Comparison of ENCODE assay signal across 8 mouse cellular contexts in genomic region chr4:46038892-46039751, GRCm38 (mm10). TPM values are rescaled to one million over a fixed set of nuclear protein-coding genes. Genes with fewer than 3 reads are reported as not detected.
DNase-seq lines count a peak whose midpoint lies in the region; ATAC-seq and TF ChIP-seq lines count a peak whose summit lies in the region.

Gene Tmod1 (plus strand): TSS chr4:46038935.

- peak within 1 kb of the TSS; percentile 49; the same call in 1 of the 2 replicates for H3K9ac ChIP-seq in ES-E14 (ENCODE audit: insufficient read depth, low read depth, low read length, poor library complexity, severe bottlenecking)
- peak within 1 kb of the TSS; percentile 60 for H3K9ac ChIP-seq in forebrain, embryonic 14.5 days (ENCODE audit: low read length)
- H3K9ac ChIP-seq in liver, postnatal 0 days (replicated peaks): peak within 1 kb of the TSS; percentile 90
- peak within 1 kb of the TSS; percentile 76 for H3K9ac ChIP-seq in neural tube, embryonic 13.5 days

- 2% methylated on average over 59 of the region's 72 CpGs for WGBS in forebrain, embryonic 14.5 days
- under 1% methylated on average over 58 of the region's 72 CpGs for WGBS in liver, postnatal 0 days (ENCODE audit: insufficient replicate concordance)
- WGBS in neural tube, embryonic 13.5 days: under 1% methylated on average over 62 of the region's 72 CpGs

- H3K4me2 ChIP-seq in forebrain, embryonic 14.5 days (ENCODE audit: low read length): peak within 1 kb of the TSS; percentile 95
- peak within 1 kb of the TSS; percentile 92 for H3K4me2 ChIP-seq in liver, postnatal 0 days (ENCODE audit: low read depth, low read length)
- peak within 1 kb of the TSS; percentile 99 for H3K4me2 ChIP-seq in neural tube, embryonic 13.5 days

- no peak within 1 kb of the TSS for H3K27ac ChIP-seq in ES-E14 (ENCODE audit: insufficient read depth, low read depth, low read length, poor library complexity, severe bottlenecking)
- no peak within 1 kb of the TSS for H3K27ac ChIP-seq in forebrain, embryonic 14.5 days (ENCODE audit: low read depth, low read length)
- H3K27ac ChIP-seq in liver, postnatal 0 days (ENCODE audit: low read depth): peak within 1 kb of the TSS; percentile 77
- H3K27ac ChIP-seq in neural tube, embryonic 13.5 days (replicated peaks): no peak within 1 kb of the TSS

- peaks cover 26% of the 10 kb centered on the region for H3K27me3 ChIP-seq in forebrain, embryonic 14.5 days (replicated peaks; ENCODE audit: control insufficient read depth, insufficient read depth, low read length)
- peaks cover 24% of the 10 kb centered on the region for H3K27me3 ChIP-seq in liver, postnatal 0 days (ENCODE audit: insufficient read depth, low read length)
- peaks cover 61% of the 10 kb centered on the region for H3K27me3 ChIP-seq in neural tube, embryonic 13.5 days

- no peaks in the 10 kb centered on the region for H3K9me3 ChIP-seq in ES-E14 (ENCODE audit: control insufficient read depth, insufficient read depth, low read depth, low read length)
- H3K9me3 ChIP-seq in forebrain, embryonic 14.5 days (replicated peaks; ENCODE audit: control insufficient read depth, low read length): no peaks in the 10 kb centered on the region
- no peaks in the 10 kb centered on the region for H3K9me3 ChIP-seq in liver, postnatal 0 days (ENCODE audit: low read length)
- no peaks in the 10 kb centered on the region for H3K9me3 ChIP-seq in neural tube, embryonic 13.5 days

- TF ChIP-seq EP300 in liver, postnatal 0 days (IDR thresholded peaks at IDR 0.05; ENCODE audit: low read depth): no peak

- no peak; the same call in 1 of the 2 replicates for TF ChIP-seq CTCF in liver, postnatal 0 days (IDR thresholded peaks at IDR 0.05; ENCODE audit: low read depth)

- no peaks in the 10 kb centered on the region for H3K4me1 ChIP-seq in ES-E14 (ENCODE audit: control insufficient read depth in 2 of 2, insufficient read depth in 2 of 2, low read length in 2 of 2, poor library complexity in 1 of 2)
- peaks cover 9% of the 10 kb centered on the region for H3K4me1 ChIP-seq in forebrain, embryonic 14.5 days (ENCODE audit: control insufficient read depth, insufficient read depth, low read length)
- peaks cover 19% of the 10 kb centered on the region for H3K4me1 ChIP-seq in liver, postnatal 0 days (ENCODE audit: insufficient read depth)
- H3K4me1 ChIP-seq in neural tube, embryonic 13.5 days (replicated peaks): peaks cover 25% of the 10 kb centered on the region

- in situ Hi-C loops in ES-E14 (cut with MboI; ENCODE audit: low sequenced_read_pairs in 2 of 2, unreplicated experiment in 2 of 2): no loop called here

- intact Hi-C loops in heart, postnatal 14 days (cut with DNase I): loop anchor here (5.0 kb wide), 1 partner anchor 88 kb away; no protein-coding TSS in a partner anchor

- H3K4me3 ChIP-seq in ES-E14 (ENCODE audit: insufficient read depth in 1 of 2, low read depth in 1 of 2, low read length in 2 of 2, poor library complexity in 1 of 2, severe bottlenecking in 1 of 2): peak within 1 kb of the TSS; percentile 69 to 71
- peak within 1 kb of the TSS; percentile 45 for H3K4me3 ChIP-seq in forebrain, embryonic 14.5 days (ENCODE audit: low read depth, low read length)
- peak within 1 kb of the TSS; percentile 87 for H3K4me3 ChIP-seq in liver, postnatal 0 days (ENCODE audit: low read depth, low read length)
- peak within 1 kb of the TSS; percentile 59 for H3K4me3 ChIP-seq in neural tube, embryonic 13.5 days

- H3K36me3 ChIP-seq in ES-E14 (ENCODE audit: control insufficient read depth, insufficient read depth, low read length, poor library complexity, severe bottlenecking): no peaks in the 10 kb centered on the region
- no peaks in the 10 kb centered on the region for H3K36me3 ChIP-seq in forebrain, embryonic 14.5 days (ENCODE audit: control insufficient read depth, insufficient read depth, low read length)
- no peaks in the 10 kb centered on the region; the same call in none of the 2 replicates for H3K36me3 ChIP-seq in liver, postnatal 0 days (replicated peaks; ENCODE audit: insufficient read depth, low read length)
- no peaks in the 10 kb centered on the region for H3K36me3 ChIP-seq in neural tube, embryonic 13.5 days

- ATAC-seq in forebrain, embryonic 14.5 days: peak; percentile 75
- ATAC-seq in liver, postnatal 0 days: peak; percentile 60
- ATAC-seq in neural tube, embryonic 13.5 days (ENCODE audit: low read depth): peak; percentile 58

- no peak for DNase-seq in ES-E14 (ENCODE audit: low read depth, low spot score)
- DNase-seq in c-Kit-positive CD71-positive TER-119-positive erythroid progenitor cells, embryonic 14.5 days (ENCODE audit: low spot score): peak; percentile 66
- DNase-seq in forebrain, embryonic 14.5 days (ENCODE audit: low spot score): peak; percentile 52
- DNase-seq in heart, postnatal 14 days: peak; percentile 82 to 85
- DNase-seq in kidney, postnatal 4 days: peak; percentile 73 to 79
- DNase-seq in liver, postnatal 0 days: peak; percentile 88
- DNase-seq in thymus, postnatal 0 days (ENCODE audit: low spot score): peak; percentile 51

TF ChIP-seq in ES-E14, 5 proteins besides CTCF, POLR2A, EP300 and RAD21:
- TF ChIP-seq HCFC1 (IDR thresholded peaks at IDR 0.05; ENCODE audit: borderline replicate concordance, insufficient read depth, low read length) (no peak), MAFK (IDR thresholded peaks at IDR 0.05; ENCODE audit: insufficient read depth, low read depth, low read length) (no peak), ZNF384 (IDR thresholded peaks at IDR 0.05; ENCODE audit: low read depth, low read length) (no peak), CHD2 (IDR thresholded peaks at IDR 0.05; ENCODE audit: low read depth, low read length) (no peak), ZC3H11A (IDR thresholded peaks at IDR 0.05; ENCODE audit: borderline replicate concordance, low read depth, low read length) (no peak)

RNA-seq across cellular contexts. Expression of gene Tmod1, which starts in this region (rescaled TPM):
- 0.53 and 0.54 TPM in 2 replicates for total RNA-seq in ES-E14 (2012; rRNA removed)
- polyA plus RNA-seq in forebrain, embryonic 14.5 days (2014; fragmentation: Nextera tagmentation; extraction: Ambion mirVana): 0.80 and 0.93 TPM in 2 replicates
- total RNA-seq in heart, postnatal 14 days (2021): 100 to 1,000 TPM; 279 to 283 TPM
- polyA plus RNA-seq in liver, postnatal 0 days (2015; fragmentation: Nextera tagmentation; extraction: Ambion mirVana): 13.9 and 14.1 TPM in 2 replicates
- 3.8 and 4.0 TPM in 2 replicates for polyA plus RNA-seq in neural tube, embryonic 13.5 days (2015; fragmentation: Nextera tagmentation; extraction: Ambion mirVana)
- 0.98 and 1.8 TPM in 2 replicates for polyA plus RNA-seq in thymus, postnatal 0 days (2015; fragmentation: Nextera tagmentation; extraction: Ambion mirVana)

Comparison
In these comparisons a context has a peak if more than half of its experiments do, and no peak if none do; other contexts are left out.
1. RNA of gene Tmod1 (total RNA-seq): 279 to 283 TPM in heart, postnatal 14 days; 0.53 to 0.54 TPM in ES-E14; every median in the first group is over 100 times any median in the second.
2. Peak in DNase-seq, ATAC-seq, H3K4me3 ChIP-seq, H3K9ac ChIP-seq and H3K4me2 ChIP-seq in forebrain, embryonic 14.5 days; RNA of the gene not detected or under 1 TPM.
3. Peak in every context shown above with its lines, with median percentiles within 50 percentile points of each other: H3K4me3 ChIP-seq, H3K9ac ChIP-seq, ATAC-seq and H3K4me2 ChIP-seq.